Mouse (Mus musculus): ENCODE measurements at regions not wholly inside any gene's neighbourhood (a gene's known extent, or its start where the extent isn't known, plus 50 kb on each side); places are given as distances from the start of the nearest gene placed in this dataset.

GRCm38 (mm10) chr16:93033943-93034342, 208.0 kb upstream of the Runx1 start:
- H3K27me3 ChIP-seq (ENCODE audit: control insufficient read depth, insufficient read depth, low read length, poor library complexity, severe bottlenecking), result no peaks in the 10 kb centered on the region
- no peak overlapping the region for H3K27ac ChIP-seq (ENCODE audit: insufficient read depth, low read length)
- no peak overlapping the region for H3K9ac ChIP-seq (ENCODE audit: low read depth, poor library complexity, severe bottlenecking)
- no peaks in the 10 kb centered on the region for H3K4me1 ChIP-seq (ENCODE audit: control insufficient read depth, insufficient read depth, low read length)
- H3K4me3 ChIP-seq (ENCODE audit: low read depth, low read length), result no peak overlapping the region
- no peaks in the 10 kb centered on the region for H3K36me3 ChIP-seq (ENCODE audit: control insufficient read depth, insufficient read depth, low read length, poor library complexity, severe bottlenecking)
- TF ChIP-seq POLR2A (IDR thresholded peaks at IDR 0.05; ENCODE audit: insufficient read depth, low read length) (no peak), CTCF (IDR thresholded peaks at IDR 0.05; ENCODE audit: low read depth, low read length) (no peak), EP300 (IDR thresholded peaks at IDR 0.05; ENCODE audit: insufficient read depth, low read depth, low read length) (no peak)
- no peaks in the 10 kb centered on the region for H3K9me3 ChIP-seq (replicated peaks; ENCODE audit: control insufficient read depth, insufficient read depth, low read length, poor library complexity, severe bottlenecking)

- Histone ChIP-seq H3K4me1 (ENCODE audit: control insufficient read depth, insufficient read depth, low read length) (no peaks in the 10 kb centered on the region), H3K9ac (ENCODE audit: low read depth, poor library complexity, severe bottlenecking) (no peak overlapping the region), H3K9me3 (replicated peaks; ENCODE audit: control insufficient read depth, insufficient read depth, low read length, poor library complexity, severe bottlenecking) (no peaks in the 10 kb centered on the region), H3K36me3 (ENCODE audit: control insufficient read depth, insufficient read depth, low read length, poor library complexity, severe bottlenecking) (no peaks in the 10 kb centered on the region), H3K27ac (ENCODE audit: insufficient read depth, low read length) (no peak overlapping the region), H3K27me3 (ENCODE audit: control insufficient read depth, insufficient read depth, low read length, poor library complexity, severe bottlenecking) (no peaks in the 10 kb centered on the region), H3K4me3 (ENCODE audit: low read depth, low read length) (no peak overlapping the region)
- TF ChIP-seq CTCF (IDR thresholded peaks at IDR 0.05; ENCODE audit: low read depth, low read length), result no peak
- no peak for TF ChIP-seq EP300 (IDR thresholded peaks at IDR 0.05; ENCODE audit: insufficient read depth, low read depth, low read length)
- TF ChIP-seq POLR2A (IDR thresholded peaks at IDR 0.05; ENCODE audit: insufficient read depth, low read length), result no peak
These were observed 205.7 kb upstream of the Runx1 start for GRCm38 (mm10) chr16:93031624-93032023.

- H3K27me3 ChIP-seq (ENCODE audit: control insufficient read depth, insufficient read depth, low read length, poor library complexity, severe bottlenecking), result no peaks in the 10 kb centered on the region
- no peak overlapping the region for H3K27ac ChIP-seq (ENCODE audit: insufficient read depth, low read length)
- H3K4me1 ChIP-seq (ENCODE audit: control insufficient read depth, insufficient read depth, low read length), result no peaks in the 10 kb centered on the region
- H3K4me3 ChIP-seq (ENCODE audit: low read depth, low read length), result no peak overlapping the region
- no peaks in the 10 kb centered on the region for H3K36me3 ChIP-seq (ENCODE audit: control insufficient read depth, insufficient read depth, low read length, poor library complexity, severe bottlenecking)
- no peak overlapping the region for H3K9ac ChIP-seq (ENCODE audit: low read depth, poor library complexity, severe bottlenecking)
- TF ChIP-seq POLR2A (IDR thresholded peaks at IDR 0.05; ENCODE audit: insufficient read depth, low read length) (no peak), CTCF (IDR thresholded peaks at IDR 0.05; ENCODE audit: low read depth, low read length) (no peak), EP300 (IDR thresholded peaks at IDR 0.05; ENCODE audit: insufficient read depth, low read depth, low read length) (no peak)
- H3K9me3 ChIP-seq (replicated peaks; ENCODE audit: control insufficient read depth, insufficient read depth, low read length, poor library complexity, severe bottlenecking), result no peaks in the 10 kb centered on the region
These were observed 202.7 kb upstream of the Runx1 start for GRCm38 (mm10) chr16:93028640-93029039.

- H3K4me1 ChIP-seq (ENCODE audit: control insufficient read depth, insufficient read depth, low read length), result no peaks in the 10 kb centered on the region
- H3K27ac ChIP-seq (ENCODE audit: insufficient read depth, low read length), result no peak overlapping the region
- H3K27me3 ChIP-seq (ENCODE audit: control insufficient read depth, insufficient read depth, low read length, poor library complexity, severe bottlenecking), result no peaks in the 10 kb centered on the region
- no peak overlapping the region for H3K9ac ChIP-seq (ENCODE audit: low read depth, poor library complexity, severe bottlenecking)
- no peak for TF ChIP-seq CTCF (IDR thresholded peaks at IDR 0.05; ENCODE audit: low read depth, low read length)
- TF ChIP-seq EP300 (IDR thresholded peaks at IDR 0.05; ENCODE audit: insufficient read depth, low read depth, low read length), result no peak
- no peak for TF ChIP-seq POLR2A (IDR thresholded peaks at IDR 0.05; ENCODE audit: insufficient read depth, low read length)
- H3K36me3 ChIP-seq (ENCODE audit: control insufficient read depth, insufficient read depth, low read length, poor library complexity, severe bottlenecking), result no peaks in the 10 kb centered on the region
- no peaks in the 10 kb centered on the region for H3K9me3 ChIP-seq (replicated peaks; ENCODE audit: control insufficient read depth, insufficient read depth, low read length, poor library complexity, severe bottlenecking)
- H3K4me3 ChIP-seq (ENCODE audit: low read depth, low read length), result no peak overlapping the region
These were observed 202.1 kb upstream of the Runx1 start for GRCm38 (mm10) chr16:93028016-93028415.

GRCm38 (mm10) chr16:93026094-93026648, 200.2 kb upstream of the Runx1 start:
- H3K27ac ChIP-seq (ENCODE audit: insufficient read depth, low read length), result no peak overlapping the region
- H3K27me3 ChIP-seq (ENCODE audit: control insufficient read depth, insufficient read depth, low read length, poor library complexity, severe bottlenecking), result no peaks in the 10 kb centered on the region

GRCm38 (mm10) chr16:93019800-93020555, 194.0 kb upstream of the Runx1 start:
- Histone ChIP-seq H3K27ac (ENCODE audit: insufficient read depth, low read length) (no peak overlapping the region), H3K4me1 (ENCODE audit: control insufficient read depth, insufficient read depth, low read length) (peaks cover 5% of the 10 kb centered on the region), H3K27me3 (ENCODE audit: control insufficient read depth, insufficient read depth, low read length, poor library complexity, severe bottlenecking) (no peaks in the 10 kb centered on the region), H3K9me3 (replicated peaks; ENCODE audit: control insufficient read depth, insufficient read depth, low read length, poor library complexity, severe bottlenecking) (no peaks in the 10 kb centered on the region), H3K36me3 (ENCODE audit: control insufficient read depth, insufficient read depth, low read length, poor library complexity, severe bottlenecking) (no peaks in the 10 kb centered on the region), H3K4me3 (ENCODE audit: low read depth, low read length) (no peak overlapping the region), H3K9ac (ENCODE audit: low read depth, poor library complexity, severe bottlenecking) (no peak overlapping the region)
- TF ChIP-seq CTCF (IDR thresholded peaks at IDR 0.05; ENCODE audit: low read depth, low read length), result no peak
- TF ChIP-seq EP300 (IDR thresholded peaks at IDR 0.05; ENCODE audit: insufficient read depth, low read depth, low read length), result 0 out of 2 replicates have a peak, but pooled peaks have one; percentile 11
- no peak for TF ChIP-seq POLR2A (IDR thresholded peaks at IDR 0.05; ENCODE audit: insufficient read depth, low read length)

More at GRCm38 (mm10) chr16:93026094-93026648, 200.2 kb upstream of the Runx1 start:
- Histone ChIP-seq H3K36me3 (ENCODE audit: control insufficient read depth, insufficient read depth, low read length, poor library complexity, severe bottlenecking) (no peaks in the 10 kb centered on the region), H3K4me3 (ENCODE audit: low read depth, low read length) (no peak overlapping the region), H3K4me1 (ENCODE audit: control insufficient read depth, insufficient read depth, low read length) (no peaks in the 10 kb centered on the region), H3K9ac (ENCODE audit: low read depth, poor library complexity, severe bottlenecking) (no peak overlapping the region), H3K9me3 (replicated peaks; ENCODE audit: control insufficient read depth, insufficient read depth, low read length, poor library complexity, severe bottlenecking) (no peaks in the 10 kb centered on the region)
- no peak for TF ChIP-seq CTCF (IDR thresholded peaks at IDR 0.05; ENCODE audit: low read depth, low read length)
- TF ChIP-seq POLR2A (IDR thresholded peaks at IDR 0.05; ENCODE audit: insufficient read depth, low read length), result no peak
- no peak for TF ChIP-seq EP300 (IDR thresholded peaks at IDR 0.05; ENCODE audit: insufficient read depth, low read depth, low read length)
